8 mouse cellular contexts compared by ENCODE assay signal in genomic region chr7:19770984-19771391, GRCm38 (mm10). TPM values are rescaled to one million over a fixed set of nuclear protein-coding genes. Genes with fewer than 3 reads are reported as not detected.
A peak's percentile ranks its signal among the peaks of the same experiment; 100 is the strongest.
DNase-seq lines count a peak whose midpoint lies in the region; ATAC-seq and TF ChIP-seq lines count a peak whose summit lies in the region.

TSS of gene Bcam (minus strand) at chr7:19771016.

- H3K4me2 ChIP-seq in hindbrain, postnatal 0 days (ENCODE audit: low read depth, low read length), result peak within 1 kb of the TSS; percentile 64
- H3K4me2 ChIP-seq in liver, embryonic 15.5 days, result peak within 1 kb of the TSS; percentile 61

- H3K27me3 ChIP-seq in hindbrain, postnatal 0 days (ENCODE audit: insufficient read depth, low read length), result peaks cover 16% of the 10 kb centered on the region; the same call in 1 of the 2 replicates
- peaks cover 52% of the 10 kb centered on the region for H3K27me3 ChIP-seq in liver, embryonic 15.5 days

- H3K4me3 ChIP-seq in gastrocnemius, adult 2 months, result peak within 1 kb of the TSS; percentile 82
- H3K4me3 ChIP-seq in hindbrain, postnatal 0 days (ENCODE audit: low read length), result peak within 1 kb of the TSS; percentile 37
- H3K4me3 ChIP-seq in liver, embryonic 15.5 days (replicated peaks), result peak within 1 kb of the TSS; percentile 41

- intact Hi-C loops in gastrocnemius, adult 2 months (cut with DNase I), result no loop called here

- 0 out of 2 replicates have a peak, but pooled peaks cover 8% of the 10 kb centered on the region for H3K4me1 ChIP-seq in hindbrain, postnatal 0 days (ENCODE audit: insufficient read depth, low read length)
- peaks cover 20% of the 10 kb centered on the region for H3K4me1 ChIP-seq in liver, embryonic 15.5 days (replicated peaks)

- H3K36me3 ChIP-seq in hindbrain, postnatal 0 days (ENCODE audit: insufficient read depth, low read length), result no peaks in the 10 kb centered on the region
- H3K36me3 ChIP-seq in liver, embryonic 15.5 days (replicated peaks), result no peaks in the 10 kb centered on the region

- no peak for DNase-seq in urinary bladder, adult 2 months (ENCODE audit: low spot score)
- no peak for DNase-seq in urinary bladder, postnatal 25 days (ENCODE audit: low spot score)
- DNase-seq in gastrocnemius, adult 2 months, result no peak
- no peak for DNase-seq in hindbrain, postnatal 0 days (ENCODE audit: low spot score)
- peak; percentile 16 for DNase-seq in retina, embryonic 14.5 days (ENCODE audit: low spot score)
- DNase-seq in cerebellum, adult 9-11 months, result no peak
- DNase-seq in spleen, adult 12 weeks (ENCODE audit: low spot score), result no peak

- peak within 1 kb of the TSS; percentile 90 for H3K27ac ChIP-seq in gastrocnemius, adult 2 months
- H3K27ac ChIP-seq in hindbrain, postnatal 0 days, result no peak within 1 kb of the TSS
- H3K27ac ChIP-seq in liver, embryonic 15.5 days (replicated peaks), result no peak within 1 kb of the TSS

- ATAC-seq in hindbrain, postnatal 0 days, result peak; percentile 22; the same call in 1 of the 2 replicates
- no peak for ATAC-seq in liver, embryonic 15.5 days (ENCODE audit: insufficient read depth)

- no peaks in the 10 kb centered on the region for H3K9me3 ChIP-seq in hindbrain, postnatal 0 days (ENCODE audit: low read length)
- no peaks in the 10 kb centered on the region for H3K9me3 ChIP-seq in liver, embryonic 15.5 days (replicated peaks)

- peak within 1 kb of the TSS; percentile 46 for H3K9ac ChIP-seq in hindbrain, postnatal 0 days (replicated peaks; ENCODE audit: low read length)
- H3K9ac ChIP-seq in liver, embryonic 15.5 days, result 0 out of 2 replicates have a peak within 1 kb of the TSS, but pooled peaks have one; percentile 2

- TF ChIP-seq CTCF in gastrocnemius, adult 2 months (IDR thresholded peaks at IDR 0.05), result no peak
- no peak for TF ChIP-seq CTCF in hindbrain, postnatal 0 days (IDR thresholded peaks at IDR 0.05; ENCODE audit: low read depth)

- 4% methylated on average over 9 of the region's 9 CpGs for WGBS in hindbrain, postnatal 0 days
- 4% methylated on average over 9 of the region's 9 CpGs for WGBS in liver, embryonic 15.5 days (ENCODE audit: insufficient replicate concordance)

RNA-seq across cellular contexts. Expression of gene Bcam, which starts in this region (rescaled TPM):
- polyA plus RNA-seq in urinary bladder, adult 2 months (2012; rRNA removed), result 171 and 177 TPM in 2 replicates
- total RNA-seq in gastrocnemius, adult 2 months (2021), result 10 to 100 TPM; 21.9 to 26.7 TPM
- 43.2 and 50.7 TPM in 2 replicates for total RNA-seq in hindbrain, postnatal 0 days (2014; rRNA removed)
- 29.0 and 30.7 TPM in 2 replicates for polyA plus RNA-seq in hindbrain, postnatal 0 days (2015; fragmentation: Nextera tagmentation; extraction: Ambion mirVana)
- polyA plus RNA-seq in liver, embryonic 15.5 days (2015; fragmentation: Nextera tagmentation; extraction: Ambion mirVana), result 10.3 and 11.3 TPM in 2 replicates
